Mouse (Mus musculus): ENCODE data around the gene Saysd1. TPM values are rescaled to one million over a fixed set of nuclear protein-coding genes. Genes with fewer than 3 reads are reported as not detected.

The Saysd1 gene
- polyA plus RNA-seq, 1 experiment from 2014 or later, result 18.4 TPM

- no peak overlapping the region for H3K4me2 ChIP-seq (ENCODE audit: low read length)
- no peak for DNase-seq (ENCODE audit: low spot score)
- H3K4me3 ChIP-seq (ENCODE audit: low read depth, low read length), result no peak overlapping the region
- ATAC-seq, result no peak
- no peaks in the 10 kb centered on the region for H3K9me3 ChIP-seq (replicated peaks; ENCODE audit: control insufficient read depth, low read length)
- H3K4me1 ChIP-seq (ENCODE audit: control insufficient read depth, insufficient read depth, low read length), result no peaks in the 10 kb centered on the region
- no peaks in the 10 kb centered on the region for H3K27me3 ChIP-seq (replicated peaks; ENCODE audit: control insufficient read depth, insufficient read depth, low read length)
- H3K27ac ChIP-seq (ENCODE audit: low read depth, low read length), result no peak overlapping the region
- no peaks in the 10 kb centered on the region for H3K36me3 ChIP-seq (ENCODE audit: control insufficient read depth, insufficient read depth, low read length)
- WGBS, result 49% methylated on average over 10 of the region's 10 CpGs
- H3K9ac ChIP-seq (ENCODE audit: low read length), result no peak overlapping the region
These were observed 17.4 kb upstream of the Saysd1 start for GRCm38 (mm10) chr14:20155718-20156117.

- ATAC-seq, result no peak
- H3K36me3 ChIP-seq (ENCODE audit: control insufficient read depth, insufficient read depth, low read length), result no peaks in the 10 kb centered on the region
These were observed 16.6 kb upstream of the Saysd1 start for GRCm38 (mm10) chr14:20154937-20155336.

GRCm38 (mm10) chr14:20154245-20154644 is 15.9 kb upstream of the Saysd1 start:
- Histone ChIP-seq H3K9ac (ENCODE audit: low read length) (no peak overlapping the region), H3K4me1 (ENCODE audit: control insufficient read depth, insufficient read depth, low read length) (no peaks in the 10 kb centered on the region), H3K9me3 (replicated peaks; ENCODE audit: control insufficient read depth, low read length) (no peaks in the 10 kb centered on the region), H3K27ac (ENCODE audit: low read depth, low read length) (no peak overlapping the region), H3K27me3 (replicated peaks; ENCODE audit: control insufficient read depth, insufficient read depth, low read length) (no peaks in the 10 kb centered on the region), H3K36me3 (ENCODE audit: control insufficient read depth, insufficient read depth, low read length) (no peaks in the 10 kb centered on the region), H3K4me2 (ENCODE audit: low read length) (no peak overlapping the region), H3K4me3 (ENCODE audit: low read depth, low read length) (no peak overlapping the region)
- WGBS, result 82% methylated on average over 7 of the region's 7 CpGs
- no peak for DNase-seq (ENCODE audit: low spot score)
- ATAC-seq, result no peak

More at GRCm38 (mm10) chr14:20154937-20155336, 16.6 kb upstream of the Saysd1 start:
- no peaks in the 10 kb centered on the region for H3K9me3 ChIP-seq (replicated peaks; ENCODE audit: control insufficient read depth, low read length)
- no peaks in the 10 kb centered on the region for H3K4me1 ChIP-seq (ENCODE audit: control insufficient read depth, insufficient read depth, low read length)
- WGBS, result 91% methylated on average over 4 of the region's 4 CpGs
- H3K4me2 ChIP-seq (ENCODE audit: low read length), result no peak overlapping the region
- H3K4me3 ChIP-seq (ENCODE audit: low read depth, low read length), result no peak overlapping the region
- no peak overlapping the region for H3K27ac ChIP-seq (ENCODE audit: low read depth, low read length)
- H3K27me3 ChIP-seq (replicated peaks; ENCODE audit: control insufficient read depth, insufficient read depth, low read length), result no peaks in the 10 kb centered on the region
- no peak for DNase-seq (ENCODE audit: low spot score)
- no peak overlapping the region for H3K9ac ChIP-seq (ENCODE audit: low read length)

GRCm38 (mm10) chr14:20149127-20150080 is 11.1 kb upstream of the Saysd1 start:
- ATAC-seq (no peak), DNase-seq (ENCODE audit: low spot score) (no peak)
- WGBS, result 92% methylated on average over 22 of the region's 22 CpGs

DNA sequence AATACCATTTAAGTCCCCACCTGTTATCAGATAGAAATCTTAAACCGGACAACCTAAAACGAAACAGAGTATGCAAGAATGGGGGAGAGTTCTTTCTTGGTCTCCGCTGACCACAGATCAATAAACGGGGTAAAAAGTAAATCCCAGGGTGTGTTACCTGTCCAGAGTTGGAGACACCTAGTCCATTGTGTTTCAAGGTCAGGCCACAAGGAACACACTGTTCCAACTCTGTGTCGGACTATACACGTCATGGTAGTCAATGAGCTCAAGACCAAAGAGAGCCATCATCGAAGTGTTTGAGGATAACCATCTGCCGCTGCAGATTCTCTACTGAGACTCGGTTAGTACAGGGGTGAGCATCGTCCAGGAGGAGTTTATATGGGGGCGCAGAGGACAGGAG is 10.2 kb upstream of the Saysd1 start:
- 96% methylated on average over 11 of the region's 11 CpGs for whole genome bisulfite sequencing
- DNase-seq (ENCODE audit: low spot score), result no peak
- Histone ChIP-seq H3K4me1 (ENCODE audit: control insufficient read depth, insufficient read depth, low read length) (no peaks in the 10 kb centered on the region), H3K27ac (ENCODE audit: low read depth, low read length) (no peak overlapping the region), H3K27me3 (replicated peaks; ENCODE audit: control insufficient read depth, insufficient read depth, low read length) (no peaks in the 10 kb centered on the region), H3K9me3 (replicated peaks; ENCODE audit: control insufficient read depth, low read length) (no peaks in the 10 kb centered on the region), H3K36me3 (ENCODE audit: control insufficient read depth, insufficient read depth, low read length) (0 out of 2 replicates have a peak, but pooled peaks cover 4% of the 10 kb centered on the region), H3K9ac (ENCODE audit: low read length) (no peak overlapping the region), H3K4me3 (ENCODE audit: low read depth, low read length) (no peak overlapping the region), H3K4me2 (ENCODE audit: low read length) (no peak overlapping the region)
- no peak for ATAC-seq

More at GRCm38 (mm10) chr14:20149127-20150080, 11.1 kb upstream of the Saysd1 start:
- H3K4me3 ChIP-seq (ENCODE audit: low read depth, low read length), result no peak overlapping the region
- no peak overlapping the region for H3K9ac ChIP-seq (ENCODE audit: low read length)
- no peaks in the 10 kb centered on the region for H3K4me1 ChIP-seq (ENCODE audit: control insufficient read depth, insufficient read depth, low read length)
- 0 out of 2 replicates have a peak, but pooled peaks cover 4% of the 10 kb centered on the region for H3K36me3 ChIP-seq (ENCODE audit: control insufficient read depth, insufficient read depth, low read length)
- no peak overlapping the region for H3K4me2 ChIP-seq (ENCODE audit: low read length)
- H3K9me3 ChIP-seq (replicated peaks; ENCODE audit: control insufficient read depth, low read length), result no peaks in the 10 kb centered on the region
- no peaks in the 10 kb centered on the region for H3K27me3 ChIP-seq (replicated peaks; ENCODE audit: control insufficient read depth, insufficient read depth, low read length)
- no peak overlapping the region for H3K27ac ChIP-seq (ENCODE audit: low read depth, low read length)

GRCm38 (mm10) chr14:20147854-20148253 is 9.5 kb upstream of the Saysd1 start:
- Histone ChIP-seq H3K36me3 (ENCODE audit: control insufficient read depth, insufficient read depth, low read length) (0 out of 2 replicates have a peak, but pooled peaks cover 4% of the 10 kb centered on the region), H3K4me3 (ENCODE audit: low read depth, low read length) (no peak overlapping the region), H3K4me1 (ENCODE audit: control insufficient read depth, insufficient read depth, low read length) (no peaks in the 10 kb centered on the region), H3K9me3 (replicated peaks; ENCODE audit: control insufficient read depth, low read length) (no peaks in the 10 kb centered on the region), H3K27ac (ENCODE audit: low read depth, low read length) (no peak overlapping the region), H3K4me2 (ENCODE audit: low read length) (no peak overlapping the region), H3K27me3 (replicated peaks; ENCODE audit: control insufficient read depth, insufficient read depth, low read length) (no peaks in the 10 kb centered on the region), H3K9ac (ENCODE audit: low read length) (no peak overlapping the region)
- 95% methylated on average over 7 of the region's 7 CpGs for WGBS
- ATAC-seq, result no peak
- no peak for DNase-seq (ENCODE audit: low spot score)

GRCm38 (mm10) chr14:20144093-20144492 is 5.8 kb upstream of the Saysd1 start:
- H3K4me3 ChIP-seq (ENCODE audit: low read depth, low read length), result no peak overlapping the region
- no peaks in the 10 kb centered on the region for H3K4me1 ChIP-seq (ENCODE audit: control insufficient read depth, insufficient read depth, low read length)
- no peak overlapping the region for H3K9ac ChIP-seq (ENCODE audit: low read length)
- H3K9me3 ChIP-seq (replicated peaks; ENCODE audit: control insufficient read depth, low read length), result no peaks in the 10 kb centered on the region
- no peak overlapping the region for H3K4me2 ChIP-seq (ENCODE audit: low read length)
- H3K36me3 ChIP-seq (ENCODE audit: control insufficient read depth, insufficient read depth, low read length), result peaks cover 15% of the 10 kb centered on the region; the same call in 1 of the 2 replicates
- no peak overlapping the region for H3K27ac ChIP-seq (ENCODE audit: low read depth, low read length)
- no peaks in the 10 kb centered on the region for H3K27me3 ChIP-seq (replicated peaks; ENCODE audit: control insufficient read depth, insufficient read depth, low read length)
- DNase-seq (ENCODE audit: low spot score), result peak; percentile 35
- WGBS, result 19% methylated on average over 4 of the region's 4 CpGs
- ATAC-seq, result no peak

- Histone ChIP-seq H3K4me1 (ENCODE audit: control insufficient read depth, insufficient read depth, low read length) (no peaks in the 10 kb centered on the region), H3K36me3 (ENCODE audit: control insufficient read depth, insufficient read depth, low read length) (no peaks in the 10 kb centered on the region), H3K27me3 (replicated peaks; ENCODE audit: control insufficient read depth, insufficient read depth, low read length) (no peaks in the 10 kb centered on the region), H3K9ac (ENCODE audit: low read length) (no peak overlapping the region), H3K4me3 (ENCODE audit: low read depth, low read length) (no peak overlapping the region), H3K27ac (ENCODE audit: low read depth, low read length) (no peak overlapping the region), H3K9me3 (replicated peaks; ENCODE audit: control insufficient read depth, low read length) (no peaks in the 10 kb centered on the region), H3K4me2 (ENCODE audit: low read length) (no peak overlapping the region)
- 88% methylated on average over 10 of the region's 10 CpGs for WGBS
- DNase-seq (ENCODE audit: low spot score), result no peak
- ATAC-seq, result no peak
These were observed 3.2 kb downstream of the Saysd1 start for GRCm38 (mm10) chr14:20134965-20135671.

All from forebrain, embryonic 14.5 days (tissue).